Mouse (Mus musculus) naive thymus-derived CD4-positive, alpha-beta T cell, adult 5 months (primary cell): Measurements from ENCODE around the gene Slc34a1. TPM values are rescaled to one million over a fixed set of nuclear protein-coding genes. Genes with fewer than 3 reads are reported as not detected.

Experiments
- polyA plus RNA-seq: library from polyadenylated mRNA; unstranded; fragments of 100-300 nt; shearing (Covaris generic); gene quantifications from one replicate; pipeline ENCODE4 v1.2.1, GENCODE M21; 2017

The Slc34a1 gene
- polyA plus RNA-seq: not detected

GRCm38 (mm10) chr13:55398088-55398487 is at the start of gene Slc34a1:
Gene Slc34a1 (plus strand): TSS chr13:55398187.

DNA sequence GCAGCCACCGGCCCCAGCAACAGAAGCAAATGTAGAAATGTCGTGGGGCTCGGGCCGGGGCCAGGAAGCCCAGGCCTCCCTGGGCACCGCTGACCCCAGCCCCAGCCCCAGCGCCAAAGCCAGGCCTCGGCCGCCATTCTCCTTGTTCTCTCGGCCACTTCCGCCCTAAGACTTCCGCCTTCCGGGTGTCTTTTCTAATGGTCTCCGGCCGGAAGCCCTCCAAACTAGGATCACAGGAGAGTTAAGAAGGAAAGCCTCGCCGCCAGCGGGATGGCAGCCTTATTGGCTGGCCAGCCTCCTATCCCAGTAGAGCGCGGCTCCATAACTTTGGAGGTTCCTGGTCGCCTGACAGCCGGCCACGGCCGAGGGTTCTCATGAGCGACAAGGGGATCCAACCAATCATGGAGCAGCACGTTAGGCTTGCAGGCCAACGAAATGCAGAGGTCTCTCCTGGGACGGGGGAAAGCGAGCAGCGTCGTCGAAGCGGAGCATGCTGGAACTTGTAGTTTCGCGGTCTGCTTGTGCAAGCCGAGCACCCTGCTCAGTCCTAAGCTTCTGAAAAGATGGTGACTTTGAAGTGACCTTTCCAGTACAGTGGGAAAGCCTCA is 35.4 kb upstream of the Slc34a1 start, which contains the start of gene Lman2:
Gene Lman2 (minus strand): TSS at position 331 of the 608 bp plus-strand sequence.

GRCm38 (mm10) chr13:55369531-55370114 is 28.4 kb upstream of the Slc34a1 start, which contains the start of gene Rgs14:
Gene Rgs14 (plus strand): TSS chr13:55369732.

GRCm38 (mm10) chr13:55414743-55415380 is 16.9 kb downstream of the Slc34a1 start, which contains the start of gene Pfn3:
Gene Pfn3 (minus strand): TSS chr13:55415232.

DNA sequence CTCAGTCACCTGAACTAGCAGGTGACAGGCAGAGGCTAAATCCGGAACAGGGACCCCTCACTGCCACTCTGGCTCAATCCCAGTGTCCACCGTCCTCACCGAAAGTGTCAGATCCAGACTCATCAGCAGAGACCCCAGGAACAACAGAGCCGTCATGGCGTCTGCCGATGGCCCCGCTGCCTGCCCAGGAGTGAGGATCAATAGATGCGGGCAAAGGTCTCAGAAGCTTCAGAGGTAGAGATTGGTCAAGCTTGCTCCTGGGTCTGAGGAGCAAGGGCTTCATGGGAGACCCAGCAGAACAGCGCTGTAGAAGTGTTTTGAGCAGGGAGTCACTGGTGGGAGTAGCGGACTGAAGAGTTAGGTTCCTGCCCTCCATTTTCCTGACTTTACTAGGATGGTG is 28.6 kb downstream of the Slc34a1 start, which contains the start of gene F12:
Gene F12 (minus strand): TSS at position 181 of the 400 bp plus-strand sequence.

DNA sequence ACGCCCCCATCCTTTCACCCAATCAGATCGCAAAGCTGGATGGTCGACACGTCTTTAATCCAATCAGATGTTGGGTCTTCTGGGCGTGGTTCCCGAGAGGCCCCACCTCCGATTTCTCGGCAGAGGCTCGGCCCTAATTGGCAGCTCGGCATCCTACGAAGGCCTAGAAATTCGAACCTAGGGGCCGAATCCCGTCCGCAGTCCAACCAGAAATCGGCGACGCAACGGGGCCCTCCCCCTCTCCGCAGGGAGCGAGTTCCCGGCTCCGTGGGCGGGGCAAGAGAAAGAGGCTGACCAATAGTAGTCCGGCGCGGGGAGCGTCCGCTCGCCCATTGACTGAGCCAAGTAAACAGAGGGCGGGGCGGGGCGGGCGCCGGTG is 46.9 kb downstream of the Slc34a1 start, which contains the start of gene Grk6:
Gene Grk6 (plus strand): TSS at position 136 of the 379 bp plus-strand sequence.

DNA sequence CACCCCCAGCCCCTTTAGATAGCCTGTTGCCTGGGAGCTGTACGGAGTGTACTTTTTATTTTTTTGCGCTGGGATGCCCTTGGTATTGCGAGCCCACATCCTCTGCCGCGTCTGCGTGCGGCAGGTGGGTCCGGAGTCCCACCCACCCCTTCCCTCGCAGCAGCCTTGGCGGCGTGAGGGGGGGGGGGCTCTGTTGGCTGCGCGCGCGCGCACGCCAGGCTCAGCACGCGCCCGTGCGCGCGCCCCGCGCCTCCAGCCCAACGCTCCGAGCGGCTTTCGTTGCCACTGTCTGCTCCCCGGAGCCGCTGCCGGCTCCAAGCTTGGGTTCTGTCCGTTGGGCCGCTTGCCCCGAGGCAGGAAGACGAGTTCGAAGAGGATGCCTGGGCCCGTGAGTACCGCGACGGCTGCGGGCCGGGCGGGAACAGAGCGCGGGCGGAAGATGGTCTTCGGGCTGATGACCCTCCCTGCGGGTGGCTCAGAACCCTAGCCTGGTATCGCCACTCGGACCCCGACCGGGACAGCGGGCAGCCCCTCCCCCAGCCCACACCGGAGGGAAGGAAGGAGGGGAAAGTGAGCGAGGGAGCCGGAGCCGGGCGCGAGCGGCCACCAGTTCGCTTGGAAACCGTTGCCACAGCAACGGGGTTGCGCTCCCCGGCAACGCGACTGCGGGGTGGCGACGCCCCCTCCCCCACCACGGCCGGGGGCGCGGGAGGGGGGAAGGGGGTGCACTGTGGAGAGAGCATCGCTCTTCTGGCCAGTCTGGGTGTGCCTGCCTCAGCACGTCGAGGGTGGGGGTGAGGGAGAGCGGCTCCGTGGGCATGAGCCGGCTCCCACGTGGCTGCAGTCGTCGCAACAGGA is 66.3 kb downstream of the Slc34a1 start, which contains the start of gene Prr7:
Gene Prr7 (plus strand): TSS at position 241 of the 858 bp plus-strand sequence.

Other genes with a start within 250 kb of the Slc34a1 start
- gene Fgfr4, start 245.5 kb upstream of the Slc34a1 start, polyA plus RNA-seq: not detected
- 76.9 TPM for gene Nsd1, start 188.4 kb upstream of the Slc34a1 start, polyA plus RNA-seq
- 214 TPM for gene Prelid1, start 77.7 kb upstream of the Slc34a1 start, polyA plus RNA-seq
- 120 TPM for gene Rab24, start 76.2 kb upstream of the Slc34a1 start, polyA plus RNA-seq
- 0.37 TPM for gene Mxd3, start 68.4 kb upstream of the Slc34a1 start, polyA plus RNA-seq
- gene Lman2, start 35.4 kb upstream of the Slc34a1 start, polyA plus RNA-seq: 101 TPM
- 94.5 TPM for gene Rgs14, start 28.5 kb upstream of the Slc34a1 start, polyA plus RNA-seq
- not detected for gene Pfn3, start 17.0 kb downstream of the Slc34a1 start, polyA plus RNA-seq
- gene F12, start 28.6 kb downstream of the Slc34a1 start, polyA plus RNA-seq: not detected
- 480 TPM for gene Grk6, start 46.9 kb downstream of the Slc34a1 start, polyA plus RNA-seq
- gene Prr7, start 66.1 kb downstream of the Slc34a1 start, polyA plus RNA-seq: 3.8 TPM
- not detected for gene Dbn1, start 89.9 kb downstream of the Slc34a1 start, polyA plus RNA-seq
- gene Pdlim7, start 115.5 kb downstream of the Slc34a1 start, polyA plus RNA-seq: 6.5 TPM
- gene Dok3, start 131.1 kb downstream of the Slc34a1 start, polyA plus RNA-seq: 0.35 TPM
- 57.7 TPM for gene Ddx41, start 138.5 kb downstream of the Slc34a1 start, polyA plus RNA-seq
- 76.0 TPM for gene Fam193b, start 172.9 kb downstream of the Slc34a1 start, polyA plus RNA-seq
- 258 TPM for gene Tmed9, start 175.5 kb downstream of the Slc34a1 start, polyA plus RNA-seq
- gene B4galt7, start 201.7 kb downstream of the Slc34a1 start, polyA plus RNA-seq: 30.1 TPM
- 20.4 TPM for gene Caml, start 224.8 kb downstream of the Slc34a1 start, polyA plus RNA-seq
- gene Ddx46, start 236.8 kb downstream of the Slc34a1 start, polyA plus RNA-seq: 86.6 TPM